Mouse (Mus musculus) E14TG2a.4 (cell line): ENCODE data around the gene Il17re.

Source experiments
- CTCF ChIP-seq: conservative IDR thresholded peaks from 2 replicates; pipeline ENCODE4 v1.5.1; 2014; ENCODE audit warnings: low read length
- NANOG ChIP-seq: IDR thresholded peaks from 2 replicates; pipeline ENCODE4 v1.6.1; 2014; ENCODE audit warnings: borderline replicate concordance, low read length, mixed read lengths
- POU5F1 ChIP-seq: IDR thresholded peaks from 2 replicates; pipeline ENCODE4 v1.6.1; 2014; ENCODE audit warnings: low read length, borderline replicate concordance

- TF ChIP-seq CTCF: no peak
- TF ChIP-seq NANOG: no peak
- no peak for TF ChIP-seq POU5F1
Measured at GRCm38 (mm10) chr6:113499346-113499745, 41.1 kb downstream of the Il17re start.
